Mouse (Mus musculus) embryonic facial prominence, embryonic 12.5 days (tissue): ENCODE measurements around the gene Zdhhc24. TPM values are rescaled to one million over a fixed set of nuclear protein-coding genes. Genes with fewer than 3 reads are reported as not detected.

Experiments used
- ATAC-seq: fragments of 200-750 bp; cut with Nextera tagmentation; 2 replicates; pipeline ENCODE4 v1.8.0; 2017; ENCODE audit not compliant: insufficient number of reproducible peaks, insufficient read depth, low FRiP score, low TSS enrichment
- H3K27ac ChIP-seq: fragments of 300-500 bp; sonication (generic); 2 replicates; pipeline ENCODE4 v1.5.1; 2016; ENCODE audit warnings: mild to moderate bottlenecking
- H3K27me3 ChIP-seq: fragments of 300-500 bp; sonication (generic); 2 replicates; pipeline ENCODE4 v1.6.1; 2016; ENCODE audit warnings: mild to moderate bottlenecking, moderate library complexity
- H3K36me3 ChIP-seq: fragments of 300-500 bp; sonication (generic); 2 replicates; pipeline ENCODE4 v1.6.1; 2016; ENCODE audit warnings: mild to moderate bottlenecking
- H3K4me1 ChIP-seq: fragments of 300-500 bp; sonication (generic); 2 replicates; pipeline ENCODE4 v1.6.1; 2016
- H3K4me2 ChIP-seq: fragments of 300-500 bp; sonication (generic); replicated peaks from 2 replicates; pipeline ENCODE4 v1.6.1; 2016; ENCODE audit warnings: mild to moderate bottlenecking, moderate library complexity
- H3K4me3 ChIP-seq: fragments of 300-500 bp; sonication (generic); 2 replicates; pipeline ENCODE4 v1.5.1; 2016; ENCODE audit warnings: mild to moderate bottlenecking
- H3K9ac ChIP-seq: fragments of 300-500 bp; sonication (generic); 2 replicates; pipeline ENCODE4 v1.6.1; 2016; ENCODE audit warnings: mild to moderate bottlenecking, moderate library complexity
- H3K9me3 ChIP-seq: fragments of 300-500 bp; sonication (generic); 2 replicates; pipeline ENCODE4 v1.6.1; 2016; ENCODE audit warnings: mild to moderate bottlenecking, moderate library complexity
- WGBS: fragments of 180-500 bp; shearing (Covaris S2); methylation state at CpG from one replicate; pipeline ENCODE4 v1.1.7; 2016; 5-methylcytosine and 5-hydroxymethylcytosine counted together
- polyA plus RNA-seq: library from polyadenylated mRNA; unstranded; fragments of >200 nt; fragmentation: Nextera tagmentation; extraction: Ambion mirVana; gene quantifications from 2 replicates; pipeline ENCODE4 v1.2.1, GENCODE M21; 2016

Gene Zdhhc24
- polyA plus RNA-seq, 1 experiment from 2014 or later = 12.1 TPM

GRCm38 (mm10) chr19:4916827-4917226, 38.4 kb downstream of the Zdhhc24 start:
- Histone ChIP-seq H3K4me1 (no peaks in the 10 kb centered on the region), H3K4me2 (no peak overlapping the region), H3K27me3 (no peaks in the 10 kb centered on the region), H3K36me3 (peaks cover 95% of the 10 kb centered on the region), H3K4me3 (no peak overlapping the region), H3K27ac (no peak overlapping the region), H3K9me3 (no peaks in the 10 kb centered on the region), H3K9ac (no peak overlapping the region)
- 83% methylated on average over 10 of the region's 10 CpGs for WGBS
- ATAC-seq = no peak

DNA sequence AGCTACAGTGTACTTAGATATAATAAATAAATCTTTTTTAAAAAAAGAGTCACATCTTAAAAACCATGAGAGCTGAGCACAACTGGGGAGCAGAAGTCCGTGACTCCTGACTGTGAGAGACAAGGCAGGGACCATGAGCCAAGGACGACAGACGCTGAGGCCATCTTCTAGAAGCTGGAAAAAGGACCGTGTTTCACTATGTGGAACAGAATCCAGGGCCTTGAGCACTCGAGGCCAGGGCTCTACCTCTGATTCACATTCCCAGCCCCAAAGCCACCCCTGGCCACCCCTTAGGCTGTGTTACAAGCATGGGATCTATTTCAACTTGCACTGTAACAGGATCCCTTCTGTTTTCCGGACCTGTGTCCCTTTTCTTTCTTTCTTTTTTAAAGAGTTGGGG, 41.2 kb downstream of the Zdhhc24 start:
- WGBS = 88% methylated on average over 6 of the region's 6 CpGs
- Histone ChIP-seq H3K4me1 (no peaks in the 10 kb centered on the region), H3K27ac (no peak overlapping the region), H3K27me3 (no peaks in the 10 kb centered on the region), H3K9ac (no peak overlapping the region), H3K4me3 (no peak overlapping the region), H3K9me3 (no peaks in the 10 kb centered on the region), H3K36me3 (peaks cover 96% of the 10 kb centered on the region), H3K4me2 (no peak overlapping the region)
- no peak for ATAC-seq

GRCm38 (mm10) chr19:4925121-4925860, 46.8 kb downstream of the Zdhhc24 start:
- H3K36me3 ChIP-seq = peaks cover 55% of the 10 kb centered on the region
- 97% methylated on average over 11 of the region's 11 CpGs for WGBS

GRCm38 (mm10) chr19:4927904-4928531, 49.5 kb downstream of the Zdhhc24 start, which contains the start of gene Dpp3:
TSS of gene Dpp3 (minus strand) at chr19:4928287.
- peak; percentile 92 for ATAC-seq
- Histone ChIP-seq H3K4me1 (peaks cover 20% of the 10 kb centered on the region; the same call in 1 of the 2 replicates), H3K4me2 (peak within 1 kb of the TSS; percentile 65), H3K9me3 (no peaks in the 10 kb centered on the region), H3K9ac (peak within 1 kb of the TSS; percentile 61), H3K27ac (peak within 1 kb of the TSS; percentile 75), H3K27me3 (no peaks in the 10 kb centered on the region), H3K36me3 (peaks cover 28% of the 10 kb centered on the region), H3K4me3 (peak within 1 kb of the TSS; percentile 61)
- WGBS = under 1% methylated on average over 32 of the region's 32 CpGs

More at GRCm38 (mm10) chr19:4925121-4925860, 46.8 kb downstream of the Zdhhc24 start:
- Histone ChIP-seq H3K4me2 (no peak overlapping the region), H3K27ac (no peak overlapping the region), H3K4me1 (peaks cover 20% of the 10 kb centered on the region; the same call in 1 of the 2 replicates), H3K27me3 (no peaks in the 10 kb centered on the region), H3K9me3 (no peaks in the 10 kb centered on the region), H3K4me3 (no peak overlapping the region), H3K9ac (no peak overlapping the region)
- no peak for ATAC-seq

- Histone ChIP-seq H3K36me3 (peaks cover 20% of the 10 kb centered on the region), H3K27me3 (no peaks in the 10 kb centered on the region), H3K4me2 (peak overlapping the region; percentile 65), H3K27ac (peak overlapping the region; percentile 75), H3K4me3 (peak overlapping the region; percentile 61), H3K4me1 (peaks cover 20% of the 10 kb centered on the region; the same call in 1 of the 2 replicates), H3K9me3 (no peaks in the 10 kb centered on the region), H3K9ac (peak overlapping the region; percentile 61; the same call in 1 of the 2 replicates)
- no peak for ATAC-seq
- WGBS = 58% methylated on average over 5 of the region's 5 CpGs
These were observed 50.3 kb downstream of the Zdhhc24 start for GRCm38 (mm10) chr19:4928781-4929180.

Other genes starting within 250 kb of the Zdhhc24 start
- 4.7 and 7.7 TPM in 2 replicates for gene Gm960, start 180.0 kb upstream of the Zdhhc24 start, polyA plus RNA-seq
- 5.2 and 6.1 TPM in 2 replicates for gene Sptbn2, start 167.5 kb upstream of the Zdhhc24 start, polyA plus RNA-seq
- 112 and 118 TPM in 2 replicates for gene Rbm4b, start 122.2 kb upstream of the Zdhhc24 start, polyA plus RNA-seq
- 86.8 and 89.3 TPM in 2 replicates for gene Rbm4, start 84.8 kb upstream of the Zdhhc24 start, polyA plus RNA-seq
- gene Gm21992, start 67.1 kb upstream of the Zdhhc24 start, polyA plus RNA-seq = 34.2 and 45.1 TPM in 2 replicates
- 104 and 110 TPM in 2 replicates for gene Rbm14, start 67.0 kb upstream of the Zdhhc24 start, polyA plus RNA-seq
- 53.8 and 57.3 TPM in 2 replicates for gene Ccs, start 39.3 kb upstream of the Zdhhc24 start, polyA plus RNA-seq
- gene Ccdc87, start 39.3 kb upstream of the Zdhhc24 start, polyA plus RNA-seq = 0.18 and 0.24 TPM in 2 replicates
- gene Ctsf, start 23.5 kb upstream of the Zdhhc24 start, polyA plus RNA-seq = 37.6 and 45.1 TPM in 2 replicates
- gene Actn3, start 759 bp upstream of the Zdhhc24 start, polyA plus RNA-seq = 6.0 and 6.8 TPM in 2 replicates
- gene Bbs1, start 28.0 kb downstream of the Zdhhc24 start, polyA plus RNA-seq = 5.6 and 5.7 TPM in 2 replicates
- gene Dpp3, start 49.6 kb downstream of the Zdhhc24 start, polyA plus RNA-seq = 144 and 147 TPM in 2 replicates
- gene Peli3, start 64.5 kb downstream of the Zdhhc24 start, polyA plus RNA-seq = 3.2 and 3.7 TPM in 2 replicates
- 141 and 142 TPM in 2 replicates for gene Mrpl11, start 83.5 kb downstream of the Zdhhc24 start, polyA plus RNA-seq
- gene Npas4, start 111.6 kb downstream of the Zdhhc24 start, polyA plus RNA-seq = 0.08 TPM in 1 of 2 replicates, not detected in the other
- 4.7 and 5.1 TPM in 2 replicates for gene Slc29a2, start 145.2 kb downstream of the Zdhhc24 start, polyA plus RNA-seq
- gene B4gat1, start 160.2 kb downstream of the Zdhhc24 start, polyA plus RNA-seq = 46.4 and 48.1 TPM in 2 replicates
- 3.5 and 4.7 TPM in 2 replicates for gene AC124502.3, start 160.2 kb downstream of the Zdhhc24 start, polyA plus RNA-seq
- gene Brms1, start 162.7 kb downstream of the Zdhhc24 start, polyA plus RNA-seq = 38.4 and 45.4 TPM in 2 replicates
- 1.8 and 2.4 TPM in 2 replicates for gene Rin1, start 171.8 kb downstream of the Zdhhc24 start, polyA plus RNA-seq
- 54.4 and 64.3 TPM in 2 replicates for gene Cd248, start 189.4 kb downstream of the Zdhhc24 start, polyA plus RNA-seq
- 2.9 and 3.7 TPM in 2 replicates for gene Tmem151a, start 206.9 kb downstream of the Zdhhc24 start, polyA plus RNA-seq
- gene Yif1a, start 209.9 kb downstream of the Zdhhc24 start, polyA plus RNA-seq = 67.3 and 73.4 TPM in 2 replicates
- gene Cnih2, start 219.9 kb downstream of the Zdhhc24 start, polyA plus RNA-seq = 69.7 and 74.9 TPM in 2 replicates
- 247 and 248 TPM in 2 replicates for gene Rab1b, start 228.4 kb downstream of the Zdhhc24 start, polyA plus RNA-seq
- 30.6 and 35.3 TPM in 2 replicates for gene Klc2, start 239.9 kb downstream of the Zdhhc24 start, polyA plus RNA-seq